Mouse (Mus musculus) v-Abl transformed pro-B cells (cell line): ENCODE measurements around the gene Glyatl3.

Experiments
- in situ Hi-C, 2 experiments: fragments of 400-800 bp; cut with MboI; formaldehyde crosslinking; loops; one replicate each; pipeline ENCODE4 v1.15.1; 2025; ENCODE audit not compliant: unreplicated experiment in 2 of 2

Glyatl3 gene

DNA sequence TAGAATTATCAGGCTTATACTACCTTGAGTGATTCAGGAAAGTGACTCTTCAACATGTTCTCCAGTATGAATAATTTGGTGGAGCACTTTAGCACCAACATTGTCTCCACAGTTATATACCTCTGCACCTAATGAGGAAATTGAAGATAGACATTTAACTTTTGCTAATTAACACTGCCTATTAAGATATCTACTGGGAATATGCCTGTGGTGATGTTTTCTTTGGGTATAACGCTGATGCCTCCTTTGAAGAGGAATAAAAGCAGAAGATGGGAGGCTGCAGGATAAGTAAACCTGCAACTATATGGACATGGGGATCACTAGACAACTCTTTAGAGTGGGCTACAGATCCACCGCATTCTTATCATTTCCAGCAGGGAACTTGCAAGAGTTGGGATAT is at the start of gene Glyatl3:
TSS of gene Glyatl3 (minus strand) at position 101 of the 400 bp plus-strand sequence.
- in situ Hi-C loops = no loop called here

DNA sequence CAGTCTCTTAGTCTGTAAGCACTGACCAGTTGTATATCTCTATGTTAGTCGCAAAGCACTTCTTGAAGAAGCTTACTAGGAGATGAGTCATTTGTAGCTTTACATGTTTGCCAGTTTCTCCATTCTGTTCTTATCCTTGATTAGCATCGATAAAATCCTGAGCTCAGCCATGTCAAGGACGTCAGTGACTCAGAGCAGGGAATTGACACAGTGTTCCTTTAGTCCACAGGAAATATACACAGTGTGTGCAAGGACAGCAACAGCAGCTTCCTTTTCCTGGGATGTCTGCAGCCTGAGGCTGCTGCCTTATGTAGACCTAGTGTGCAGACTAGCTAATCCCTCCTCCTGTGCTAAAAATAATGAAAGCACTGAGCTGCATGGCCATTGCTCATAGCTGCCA is 34.4 kb upstream of the Glyatl3 start:
- in situ Hi-C loops = loop anchor here in 1 of 2 experiments (25.0 kb wide), 1 partner anchor 1939 kb away; the partner anchor contains the start of gene Cd2ap

DNA sequence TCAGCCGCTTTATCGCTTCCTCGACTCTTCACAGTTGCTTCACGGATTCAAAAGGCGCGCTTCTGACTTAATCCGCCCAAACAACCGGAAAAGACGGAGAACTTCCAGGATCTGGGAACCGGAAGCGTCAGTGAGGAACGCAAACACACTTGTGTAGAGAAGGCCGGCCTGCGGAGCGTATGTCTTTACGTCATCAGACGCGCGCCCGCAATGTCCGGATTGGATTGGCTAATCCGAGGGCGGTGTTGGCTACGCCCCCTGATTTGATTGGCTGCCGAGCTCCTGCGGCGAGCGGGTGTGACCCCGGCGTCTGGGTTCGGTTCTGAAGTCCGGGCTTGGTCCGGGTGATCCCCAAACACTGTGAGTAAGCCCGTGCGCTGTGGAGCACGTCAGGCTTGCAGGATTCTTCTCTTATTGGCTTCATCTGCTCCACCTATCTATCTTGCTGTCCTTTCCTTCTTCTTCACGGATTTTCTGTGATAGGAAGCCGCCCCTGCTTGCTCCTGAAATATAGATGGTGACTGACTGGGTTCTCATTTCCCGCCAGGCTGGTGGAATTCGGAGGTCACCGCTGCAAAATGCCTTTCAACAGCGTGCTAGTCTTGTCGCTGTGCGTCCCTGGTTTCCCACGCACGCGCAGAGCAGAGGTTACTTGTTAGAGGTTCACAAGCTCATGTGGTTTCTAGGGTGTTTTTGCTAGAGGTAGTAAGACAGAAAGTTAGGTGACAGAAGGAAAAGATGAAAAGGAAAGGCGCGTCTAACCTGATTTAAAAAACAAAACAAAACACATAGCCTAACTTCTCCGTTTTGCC is 20.5 kb upstream of the Glyatl3 start, which contains the start of the genes Mut and Cenpq:
TSS of gene Mut (plus strand) at position 266 of the 812 bp plus-strand sequence.
TSS of gene Cenpq (minus strand) at position 628 of the 812 bp plus-strand sequence.
- in situ Hi-C loops = loop anchor here in 1 of 2 experiments (25.0 kb wide), 1 partner anchor 1953 kb away; the partner anchor contains the start of gene Cd2ap

- in situ Hi-C loops = loop anchor here in 1 of 2 experiments (25.0 kb wide), 1 partner anchor 1953 kb away; the partner anchor contains the start of gene Cd2ap
These were observed 19.8 kb upstream of the Glyatl3 start for GRCm38 (mm10) chr17:40933985-40934384.

- in situ Hi-C loops = no loop called here
These were observed 1.3 kb upstream of the Glyatl3 start for GRCm38 (mm10) chr17:40915499-40915898.

GRCm38 (mm10) chr17:40904721-40905154 is 9.4 kb downstream of the Glyatl3 start:
- in situ Hi-C loops = no loop called here

GRCm38 (mm10) chr17:40904056-40904597 is 10.0 kb downstream of the Glyatl3 start:
- in situ Hi-C loops = no loop called here

DNA sequence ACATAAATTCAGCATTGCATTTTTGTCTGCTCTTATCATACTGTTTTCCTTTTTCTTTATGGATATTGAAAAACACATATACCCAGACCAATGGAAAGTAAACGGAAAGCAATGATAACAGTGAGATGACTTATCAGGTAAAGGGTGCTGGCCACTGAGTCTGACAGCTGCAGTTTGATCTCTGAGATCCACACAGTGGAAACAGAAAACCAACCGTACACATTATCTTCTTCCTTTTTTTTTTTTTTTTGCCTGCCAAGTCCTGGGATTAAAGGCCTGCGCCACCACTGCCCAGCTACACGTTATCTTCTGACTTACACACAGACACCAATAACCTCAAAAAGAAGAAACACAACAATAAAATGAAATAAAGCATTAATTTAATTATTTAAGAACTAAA is 10.8 kb downstream of the Glyatl3 start:
- in situ Hi-C loops = no loop called here

GRCm38 (mm10) chr17:40899783-40900363 is 14.3 kb downstream of the Glyatl3 start:
- in situ Hi-C loops = no loop called here

GRCm38 (mm10) chr17:40896863-40897262 is 17.3 kb downstream of the Glyatl3 start:
- in situ Hi-C loops = no loop called here

DNA sequence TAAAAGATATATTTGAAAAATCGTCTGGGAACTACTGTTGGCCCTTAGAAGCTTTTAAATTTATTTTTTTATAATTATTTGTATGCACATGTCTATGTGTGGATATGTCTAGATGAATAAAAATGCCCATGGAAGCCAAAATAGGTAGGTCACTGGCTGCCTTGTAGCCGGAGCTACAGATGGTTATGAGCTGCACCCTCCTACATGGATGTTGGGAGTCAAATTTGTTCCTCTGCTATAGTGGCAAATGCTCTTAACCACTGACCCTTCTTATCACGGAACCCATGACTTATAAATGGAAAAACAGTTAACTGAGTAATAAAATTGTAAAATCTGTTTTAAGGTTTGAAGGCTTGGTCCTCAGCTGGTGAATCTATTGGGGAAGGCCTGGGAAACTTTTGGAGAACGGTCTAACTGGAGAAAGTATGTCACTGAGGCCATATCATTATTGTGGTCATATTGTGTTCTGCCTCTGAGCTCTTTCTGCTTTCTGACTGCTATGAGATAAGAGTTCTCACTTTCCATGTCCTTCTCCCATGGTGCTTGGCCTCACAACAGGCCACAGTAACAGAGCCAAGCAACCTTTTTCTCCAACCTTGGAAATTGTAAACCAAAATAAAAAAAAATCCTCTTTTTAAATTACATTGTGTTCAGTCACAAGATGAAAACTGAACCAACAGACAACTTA is 26.2 kb downstream of the Glyatl3 start:
- in situ Hi-C loops = no loop called here

GRCm38 (mm10) chr17:40885155-40885554 is 29.0 kb downstream of the Glyatl3 start:
- in situ Hi-C loops = no loop called here

- in situ Hi-C loops = no loop called here
These were observed 32.0 kb downstream of the Glyatl3 start for GRCm38 (mm10) chr17:40882172-40882571.

DNA sequence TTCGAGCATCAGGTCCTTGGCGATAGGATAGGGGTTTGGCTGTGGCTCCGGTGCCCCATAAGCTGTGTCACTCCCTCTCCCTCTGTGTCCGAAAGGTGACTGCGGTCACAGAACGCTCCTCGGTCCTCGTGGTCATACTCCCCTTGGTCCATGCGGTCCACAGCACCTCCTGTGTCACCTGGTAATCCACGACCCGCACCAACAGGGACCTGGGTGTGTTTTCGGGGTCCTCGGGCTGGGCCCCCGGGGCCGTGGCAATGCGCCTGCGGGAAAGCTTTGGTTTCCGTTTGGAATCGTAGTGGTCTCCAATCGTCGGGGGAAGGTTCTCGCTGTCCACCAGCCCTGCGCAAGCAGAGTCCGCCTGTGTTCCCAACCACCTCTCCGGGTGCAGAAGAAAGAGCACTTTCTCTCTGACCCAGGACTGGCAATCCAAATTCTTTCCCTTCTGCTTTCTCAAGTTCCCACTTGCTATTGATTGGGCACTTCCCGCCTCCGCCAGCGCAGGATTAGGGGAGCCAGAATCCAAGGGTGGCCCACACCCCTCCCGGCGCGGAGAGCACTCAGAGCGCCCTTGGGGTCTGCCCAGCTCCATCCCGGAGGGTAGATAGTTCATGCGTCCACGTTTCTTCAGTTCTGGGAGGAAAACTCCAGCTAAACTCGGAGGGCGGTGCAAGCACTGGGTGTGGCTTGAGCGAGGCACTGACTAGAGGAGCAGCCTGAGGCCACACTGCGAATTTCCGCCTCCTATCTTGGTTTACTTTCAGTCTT is 34.0 kb downstream of the Glyatl3 start, which contains the start of gene 9130008F23Rik:
TSS of gene 9130008F23Rik (minus strand) at position 636 of the 768 bp plus-strand sequence.
- in situ Hi-C loops = no loop called here

- in situ Hi-C loops = no loop called here
These were observed 34.6 kb downstream of the Glyatl3 start for GRCm38 (mm10) chr17:40879528-40879923.

DNA sequence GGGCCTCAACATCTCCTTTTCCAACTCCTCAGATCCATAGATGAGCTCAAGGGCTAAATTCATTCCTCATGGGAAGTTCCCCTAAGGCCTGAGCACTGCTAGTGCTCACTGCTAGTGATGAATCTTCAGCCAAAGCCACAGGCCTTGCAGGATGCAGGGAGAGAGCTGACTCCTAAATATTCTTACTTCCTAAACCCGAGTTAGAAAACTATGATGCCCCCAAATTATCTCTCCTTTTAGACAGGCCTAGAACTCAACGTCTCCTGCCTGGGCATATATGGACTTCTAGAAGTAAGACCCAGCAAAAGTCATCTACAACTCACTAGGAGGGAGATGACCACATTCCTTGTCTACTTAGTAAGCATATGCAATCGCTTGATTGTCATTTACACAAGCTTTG is 36.4 kb downstream of the Glyatl3 start:
- in situ Hi-C loops = no loop called here

GRCm38 (mm10) chr17:40875568-40875967 is 38.6 kb downstream of the Glyatl3 start:
- in situ Hi-C loops = no loop called here

GRCm38 (mm10) chr17:40874701-40875100 is 39.4 kb downstream of the Glyatl3 start:
- in situ Hi-C loops = no loop called here

DNA sequence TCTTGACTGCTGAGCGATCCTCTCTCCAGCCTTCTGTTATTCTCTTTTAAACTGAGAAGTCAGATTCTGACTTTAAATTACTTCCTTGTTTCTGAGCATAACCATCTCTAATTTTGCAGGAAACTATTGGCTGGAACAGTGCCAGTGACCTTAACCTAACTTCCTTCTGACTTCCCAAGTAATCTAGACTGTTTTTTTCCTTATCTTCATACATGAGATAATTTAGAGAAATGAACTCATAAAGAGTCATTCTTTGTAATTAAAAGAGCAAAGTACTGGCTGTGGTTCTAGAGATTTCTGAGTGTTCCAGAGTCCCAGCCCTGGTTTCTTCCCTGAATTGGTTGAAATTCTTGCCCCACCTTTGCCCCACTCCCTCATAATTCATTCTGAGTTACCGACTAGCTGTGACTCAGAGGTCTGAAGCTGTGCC is 40.6 kb downstream of the Glyatl3 start:
- in situ Hi-C loops = no loop called here

GRCm38 (mm10) chr17:40872626-40873025 is 41.5 kb downstream of the Glyatl3 start:
- in situ Hi-C loops = no loop called here
